Mouse (Mus musculus) heart, adult 9 months (tissue): ENCODE measurements around the gene Tmem53.
A peak's percentile ranks its signal among the peaks of the same experiment; 100 is the strongest.

ENCODE experiments used
- DNase-seq, 2 experiments: peaks; one replicate each; pipeline ENCODE4 v3.0.0; 2022; ENCODE audit warnings: low spot score in 2 of 2

Tmem53 gene

GRCm38 (mm10) chr4:117281090-117281845 is 29.5 kb downstream of the Tmem53 start:
- DNase-seq, result no peak

- DNase-seq, result no peak
Observed at GRCm38 (mm10) chr4:117283271-117284191, 31.8 kb downstream of the Tmem53 start.

DNA sequence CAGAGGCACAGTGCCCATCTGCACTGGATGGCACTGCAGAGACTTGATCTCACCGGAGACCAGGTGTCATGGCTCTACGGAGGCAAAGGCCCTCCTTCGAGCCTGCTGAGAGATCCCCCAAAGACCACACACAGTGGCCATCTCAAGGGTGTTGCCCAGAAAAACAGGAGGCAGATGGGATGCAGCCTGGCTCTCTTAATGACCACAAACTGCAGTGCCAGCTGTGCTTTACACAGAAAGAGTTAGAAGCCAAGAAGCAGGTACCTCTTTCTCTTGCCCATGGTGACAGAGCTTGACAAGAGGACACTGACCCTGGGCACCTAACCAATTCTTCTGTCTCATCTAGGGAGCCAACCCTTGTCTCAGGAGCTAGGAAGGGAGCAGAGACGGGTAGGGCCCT is 32.6 kb downstream of the Tmem53 start:
- DNase-seq, result no peak

- DNase-seq, result no peak
Observed at GRCm38 (mm10) chr4:117288277-117288926, 36.7 kb downstream of the Tmem53 start.

- DNase-seq, result peak; percentile 78 to 84
Observed at GRCm38 (mm10) chr4:117288927-117289801, 37.4 kb downstream of the Tmem53 start.

DNA sequence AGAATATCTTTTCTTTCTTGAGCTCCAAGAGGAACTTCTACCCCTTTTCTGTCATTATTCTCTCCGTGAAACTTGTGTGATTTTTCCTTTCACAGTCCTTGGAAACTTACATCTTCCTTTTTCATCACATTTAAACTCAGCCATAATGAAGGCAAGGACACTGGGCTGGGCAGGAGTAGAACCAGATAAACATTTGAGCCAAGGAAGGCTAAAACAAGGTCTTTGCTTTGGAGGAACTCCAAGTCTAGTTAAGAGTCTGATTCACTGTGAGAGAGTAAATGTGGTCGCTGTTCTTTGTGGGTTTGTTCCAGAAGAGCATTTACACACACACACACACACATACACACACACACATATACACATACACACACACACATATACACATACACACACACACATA is 39.9 kb downstream of the Tmem53 start:
- DNase-seq, result no peak

GRCm38 (mm10) chr4:117296849-117297593 is 45.3 kb downstream of the Tmem53 start:
- DNase-seq, result no peak

DNA sequence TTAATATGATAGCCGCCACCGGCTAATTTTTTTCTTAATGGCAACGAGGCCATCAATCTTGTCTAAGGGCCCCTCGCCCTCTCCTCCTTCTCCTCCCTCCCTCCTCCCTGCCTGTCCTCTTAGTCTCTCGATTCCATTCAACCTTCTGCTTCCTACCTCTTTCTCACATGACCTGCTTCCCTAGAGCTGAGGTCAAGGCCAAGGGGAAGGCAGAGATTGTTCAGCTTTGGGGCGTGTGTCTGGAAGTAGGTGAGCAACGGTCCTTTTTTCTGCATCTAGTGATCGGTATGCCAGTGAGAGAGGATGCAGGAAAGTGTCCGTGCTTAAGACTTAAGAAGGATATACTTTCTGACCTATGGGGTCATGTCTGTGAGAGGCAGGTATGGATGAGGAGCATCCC is 46.1 kb downstream of the Tmem53 start:
- no peak for DNase-seq

- DNase-seq, result no peak
Observed at GRCm38 (mm10) chr4:117299921-117300320, 48.2 kb downstream of the Tmem53 start.

GRCm38 (mm10) chr4:117302027-117302806 is 50.5 kb downstream of the Tmem53 start:
- no peak for DNase-seq

GRCm38 (mm10) chr4:117303581-117304238 is 52.0 kb downstream of the Tmem53 start:
- no peak for DNase-seq

- no peak for DNase-seq
Observed at GRCm38 (mm10) chr4:117304239-117305025, 52.7 kb downstream of the Tmem53 start.

DNA sequence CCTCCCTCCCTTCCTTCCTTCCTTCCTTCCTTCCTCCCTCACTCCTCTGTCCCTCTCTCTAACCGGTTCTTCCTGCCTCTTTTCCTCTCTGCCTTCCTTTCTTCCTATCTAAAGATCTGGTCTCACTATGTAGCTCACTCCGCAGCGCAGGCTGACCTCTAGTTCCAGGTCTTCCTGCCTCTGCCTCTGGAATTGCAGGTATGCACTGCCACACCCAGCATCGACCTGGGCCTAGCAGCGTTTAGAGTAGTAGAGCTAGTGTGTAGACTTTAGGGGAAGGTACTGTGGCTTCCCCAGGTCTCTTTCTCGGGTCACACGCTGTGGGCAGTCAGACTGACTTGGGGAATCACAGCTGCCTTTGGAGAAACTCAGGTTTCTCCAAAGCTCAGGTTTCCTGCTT is 53.7 kb downstream of the Tmem53 start:
- no peak for DNase-seq

GRCm38 (mm10) chr4:117307270-117307669 is 55.5 kb downstream of the Tmem53 start:
- DNase-seq, result no peak

- no peak for DNase-seq
Observed at GRCm38 (mm10) chr4:117309427-117309826, 57.7 kb downstream of the Tmem53 start.

DNA sequence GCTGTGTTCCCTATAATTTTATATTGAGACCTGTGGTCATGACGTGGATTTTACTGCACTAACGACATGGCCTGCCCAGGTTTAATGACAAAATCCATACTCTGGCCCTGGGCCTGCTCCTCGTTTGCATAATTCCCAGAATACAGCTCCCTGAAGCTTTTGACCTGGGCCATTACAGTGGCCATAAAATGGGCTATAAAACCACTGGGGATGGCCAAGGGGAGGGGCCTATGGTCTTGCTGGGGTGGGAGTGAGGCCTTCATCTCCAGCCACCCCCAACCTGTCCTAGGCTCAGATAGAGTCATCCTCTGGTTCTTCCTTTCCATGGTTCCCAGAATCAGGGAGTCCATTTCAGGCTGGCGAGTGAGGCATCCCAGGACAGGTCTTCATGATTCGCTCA is 60.1 kb downstream of the Tmem53 start:
- no peak for DNase-seq

- no peak for DNase-seq
Observed at GRCm38 (mm10) chr4:117312416-117313084, 60.8 kb downstream of the Tmem53 start.

DNA sequence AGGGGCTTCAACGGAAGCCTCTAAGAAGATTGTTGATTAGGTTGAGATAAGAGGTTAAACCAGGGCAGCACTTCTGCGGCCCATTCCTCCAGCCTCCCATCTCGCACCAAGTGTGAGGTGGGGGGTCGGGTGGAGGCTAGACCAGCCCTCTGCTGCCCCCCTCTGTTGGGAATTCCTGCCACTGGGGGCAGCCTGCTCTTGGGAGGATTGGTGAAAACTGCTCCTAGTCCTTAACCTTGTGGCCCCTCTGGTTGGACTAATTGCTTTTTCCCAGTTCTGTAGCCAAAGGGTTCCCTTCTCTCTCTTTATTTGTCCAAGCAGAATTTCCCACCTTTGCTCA is 61.3 kb downstream of the Tmem53 start:
- DNase-seq, result no peak
